Mouse (Mus musculus) liver, adult 2 months (tissue): Measurements from ENCODE around the gene Ntn1.

Experiments
- CTCF ChIP-seq: fragments of 200-500 bp; IDR thresholded peaks from 2 replicates; pipeline ENCODE4 v1.5.1; 2011; ENCODE audit warnings: low read depth, low read length, control low read depth
- POLR2A ChIP-seq: fragments of 200-500 bp; IDR thresholded peaks from 2 replicates; pipeline ENCODE4 v1.6.1; 2011; ENCODE audit warnings: low read length, control low read depth; ENCODE audit not compliant: insufficient read depth; ENCODE audit errors: extremely low read depth

DNA sequence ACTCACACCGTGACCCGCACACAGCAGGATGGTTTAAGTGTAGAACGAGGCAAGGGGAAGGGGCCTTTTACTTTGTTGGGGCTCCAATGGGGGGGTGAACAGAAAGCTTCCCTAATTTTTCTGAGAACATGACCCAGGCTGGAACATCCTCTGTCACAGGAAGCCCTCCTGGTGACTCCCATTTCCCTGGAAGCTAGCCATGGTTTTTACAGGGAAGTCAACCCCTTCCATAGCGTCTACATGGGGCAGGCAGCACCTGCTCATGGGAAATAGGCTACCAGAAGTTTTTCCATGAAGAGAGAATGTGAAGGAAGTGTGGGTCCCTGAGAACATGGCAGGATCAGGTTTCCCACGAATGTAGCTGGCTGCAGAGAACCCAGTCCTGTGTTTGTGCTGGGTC, 136.3 kb downstream of the Ntn1 start:
- no peak for TF ChIP-seq POLR2A
- TF ChIP-seq CTCF: no peak
